Mouse (Mus musculus) bone marrow, adult 2 months (tissue): ENCODE measurements at regions not wholly inside any gene's neighbourhood (a gene's known extent, or its start where the extent isn't known, plus 50 kb on each side); places are given as distances from the start of the nearest gene placed in this dataset.

Experiments
- CTCF ChIP-seq: fragments of 200-500 bp; IDR thresholded peaks from 2 replicates; pipeline ENCODE4 v1.5.1; 2011; ENCODE audit warnings: low read length, control low read depth; ENCODE audit not compliant: control insufficient read depth, insufficient read depth
- POLR2A ChIP-seq: fragments of 200-500 bp; IDR thresholded peaks from 2 replicates; pipeline ENCODE4 v1.6.1; 2011; ENCODE audit warnings: low read depth, mild to moderate bottlenecking, control low read depth, low read length, borderline replicate concordance; ENCODE audit not compliant: control insufficient read depth

- TF ChIP-seq CTCF (no peak), POLR2A (no peak)
These were observed 69.6 kb downstream of the Mrm1 start for GRCm38 (mm10) chr11:84749490-84750349.
